Mouse (Mus musculus) limb, embryonic 13.5 days (tissue): ENCODE results near the gene Lrp1. TPM values are rescaled to one million over a fixed set of nuclear protein-coding genes. Genes with fewer than 3 reads are reported as not detected.

Experiments used
- ATAC-seq: fragments of 200-750 bp; cut with Nextera tagmentation; 2 replicates; pipeline ENCODE4 v1.8.0; 2017; ENCODE audit warnings: low read depth, moderate number of reproducible peaks, moderate TSS enrichment; ENCODE audit not compliant: low FRiP score
- H3K27ac ChIP-seq: fragments of 300-500 bp; sonication (generic); 2 replicates; pipeline ENCODE4 v1.5.1; 2015; ENCODE audit warnings: inconsistent platforms, mild to moderate bottlenecking, moderate library complexity
- H3K27me3 ChIP-seq: fragments of 300-500 bp; sonication (generic); 2 replicates; pipeline ENCODE4 v1.6.1; 2015; ENCODE audit warnings: mild to moderate bottlenecking, inconsistent platforms
- H3K36me3 ChIP-seq: fragments of 300-500 bp; sonication (generic); 2 replicates; pipeline ENCODE4 v1.6.1; 2015; ENCODE audit warnings: inconsistent platforms, mild to moderate bottlenecking, moderate library complexity
- H3K4me1 ChIP-seq: fragments of 300-500 bp; sonication (generic); 2 replicates; pipeline ENCODE4 v1.6.1; 2015; ENCODE audit warnings: inconsistent platforms
- H3K4me2 ChIP-seq: fragments of 300-500 bp; sonication (generic); replicated peaks from 2 replicates; pipeline ENCODE4 v1.6.1; 2015; ENCODE audit warnings: inconsistent platforms, mild to moderate bottlenecking, moderate library complexity
- H3K4me3 ChIP-seq: fragments of 300-500 bp; sonication (generic); 2 replicates; pipeline ENCODE4 v1.5.1; 2015; ENCODE audit warnings: moderate library complexity, mild to moderate bottlenecking, inconsistent platforms
- H3K9ac ChIP-seq: fragments of 300-500 bp; sonication (generic); 2 replicates; pipeline ENCODE4 v1.6.1; 2015; ENCODE audit warnings: mild to moderate bottlenecking, inconsistent platforms
- H3K9me3 ChIP-seq: fragments of 300-500 bp; sonication (generic); 2 replicates; pipeline ENCODE4 v1.6.1; 2016; ENCODE audit warnings: inconsistent platforms
- WGBS: fragments of 180-500 bp; shearing (Covaris S2); methylation state at CpG from one replicate; pipeline ENCODE4 v1.1.7; 2015; 5-methylcytosine and 5-hydroxymethylcytosine counted together
- polyA plus RNA-seq: library from polyadenylated mRNA; unstranded; fragments of >200 nt; fragmentation: Nextera tagmentation; extraction: Ambion mirVana; gene quantifications from 2 replicates; pipeline ENCODE4 v1.2.1, GENCODE M21; 2015

Gene Lrp1
- polyA plus RNA-seq, 1 experiment from 2014 or later: 127 TPM

- ATAC-seq: no peak
- peaks cover 96% of the 10 kb centered on the region for H3K36me3 ChIP-seq
- H3K4me1 ChIP-seq: peaks cover 49% of the 10 kb centered on the region
- H3K27me3 ChIP-seq: no peaks in the 10 kb centered on the region
- H3K4me2 ChIP-seq: no peak overlapping the region
- H3K9ac ChIP-seq: no peak overlapping the region
- no peak overlapping the region for H3K27ac ChIP-seq
- 95% methylated on average over 7 of the region's 7 CpGs for WGBS
- H3K4me3 ChIP-seq: no peak overlapping the region
- H3K9me3 ChIP-seq: no peaks in the 10 kb centered on the region
Observed at GRCm38 (mm10) chr10:127607059-127607458, 13.9 kb downstream of the Lrp1 start.

DNA sequence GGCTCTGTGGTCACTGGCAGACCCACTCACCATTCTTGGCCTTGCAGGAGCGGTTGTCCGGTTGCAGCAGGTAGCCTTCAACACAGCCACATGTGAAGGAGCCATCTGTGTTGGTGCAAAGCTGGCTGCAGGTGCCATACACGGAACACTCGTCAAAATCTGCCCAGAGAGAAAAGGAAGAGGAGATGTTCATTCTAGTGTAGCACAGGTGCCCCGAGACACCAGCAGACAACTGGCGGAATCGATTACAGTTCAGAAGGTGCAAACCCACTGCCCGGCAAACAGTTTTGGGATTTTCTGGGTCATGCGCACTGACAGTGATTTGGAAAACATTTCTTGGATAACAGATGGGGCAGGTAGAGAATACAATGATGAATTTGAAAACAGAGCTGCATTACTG, 15.2 kb downstream of the Lrp1 start:
- Histone ChIP-seq H3K27me3 (no peaks in the 10 kb centered on the region), H3K9me3 (no peaks in the 10 kb centered on the region), H3K36me3 (peaks cover 97% of the 10 kb centered on the region), H3K9ac (no peak overlapping the region), H3K4me3 (no peak overlapping the region), H3K27ac (no peak overlapping the region), H3K4me2 (no peak overlapping the region), H3K4me1 (peaks cover 53% of the 10 kb centered on the region)
- ATAC-seq: no peak
- 91% methylated on average over 9 of the region's 9 CpGs for WGBS

DNA sequence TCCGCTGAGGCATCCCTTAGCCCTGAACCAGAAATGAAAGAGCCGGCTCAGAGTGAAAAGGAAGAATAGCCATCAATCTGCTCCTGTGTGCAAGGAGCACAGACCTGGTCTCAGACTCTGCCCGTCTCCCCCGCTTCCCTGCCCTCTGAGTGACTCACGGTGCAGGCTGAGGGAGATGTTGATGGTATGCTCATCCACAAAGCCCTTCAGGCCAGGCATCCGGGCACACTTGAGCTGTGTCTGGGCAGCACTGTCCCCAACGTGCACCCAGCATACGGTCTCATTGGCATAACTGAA, 15.7 kb downstream of the Lrp1 start:
- WGBS: 80% methylated on average over 8 of the region's 8 CpGs
- Histone ChIP-seq H3K9ac (no peak overlapping the region), H3K36me3 (peaks cover 97% of the 10 kb centered on the region), H3K9me3 (no peaks in the 10 kb centered on the region), H3K27ac (no peak overlapping the region), H3K27me3 (no peaks in the 10 kb centered on the region), H3K4me3 (no peak overlapping the region), H3K4me2 (no peak overlapping the region), H3K4me1 (peaks cover 58% of the 10 kb centered on the region)
- no peak for ATAC-seq

DNA sequence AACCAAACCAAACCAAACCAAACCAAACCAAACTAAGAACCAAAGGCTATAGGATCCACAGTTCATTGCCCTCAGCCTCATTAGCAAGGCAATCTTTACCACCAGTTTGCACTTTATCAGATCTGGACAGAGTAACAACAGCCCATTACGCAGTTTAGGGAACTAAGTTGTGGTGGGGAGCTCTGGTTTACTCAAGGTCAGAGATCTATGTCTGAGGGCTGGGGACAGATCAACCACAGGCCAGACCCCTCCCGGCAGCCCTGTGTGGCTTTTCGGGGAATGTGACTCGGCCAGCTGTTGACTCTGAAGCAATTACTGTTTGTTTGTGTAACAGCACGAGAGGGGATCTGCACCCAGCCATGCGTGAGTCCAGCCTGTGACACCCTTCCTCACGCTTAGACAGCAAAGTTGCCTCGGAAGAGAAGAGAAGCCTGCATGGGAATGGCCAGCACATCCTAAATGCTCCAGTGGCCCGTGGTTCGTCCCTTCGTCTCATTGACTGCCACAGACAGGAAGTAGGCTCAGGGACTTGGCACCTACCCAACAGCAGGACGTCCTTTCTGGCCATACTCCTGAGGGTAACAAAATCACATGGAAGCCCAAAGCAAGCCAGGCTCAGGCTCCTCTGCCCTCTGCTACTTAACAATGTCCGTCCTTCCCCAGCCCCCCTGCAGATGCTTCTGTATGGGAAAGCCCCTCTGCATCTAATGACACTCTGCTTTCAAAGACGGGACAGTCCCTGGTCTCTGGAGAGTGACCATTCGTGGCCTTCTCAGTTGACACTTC, 16.3 kb downstream of the Lrp1 start:
- Histone ChIP-seq H3K27me3 (no peaks in the 10 kb centered on the region), H3K9me3 (no peaks in the 10 kb centered on the region), H3K4me2 (no peak overlapping the region), H3K4me3 (no peak overlapping the region), H3K4me1 (peaks cover 58% of the 10 kb centered on the region), H3K9ac (no peak overlapping the region), H3K36me3 (peaks cover 96% of the 10 kb centered on the region), H3K27ac (peak overlapping the region; percentile 23; the same call in 1 of the 2 replicates)
- no peak for ATAC-seq
- WGBS: 34% methylated on average over 15 of the region's 15 CpGs

DNA sequence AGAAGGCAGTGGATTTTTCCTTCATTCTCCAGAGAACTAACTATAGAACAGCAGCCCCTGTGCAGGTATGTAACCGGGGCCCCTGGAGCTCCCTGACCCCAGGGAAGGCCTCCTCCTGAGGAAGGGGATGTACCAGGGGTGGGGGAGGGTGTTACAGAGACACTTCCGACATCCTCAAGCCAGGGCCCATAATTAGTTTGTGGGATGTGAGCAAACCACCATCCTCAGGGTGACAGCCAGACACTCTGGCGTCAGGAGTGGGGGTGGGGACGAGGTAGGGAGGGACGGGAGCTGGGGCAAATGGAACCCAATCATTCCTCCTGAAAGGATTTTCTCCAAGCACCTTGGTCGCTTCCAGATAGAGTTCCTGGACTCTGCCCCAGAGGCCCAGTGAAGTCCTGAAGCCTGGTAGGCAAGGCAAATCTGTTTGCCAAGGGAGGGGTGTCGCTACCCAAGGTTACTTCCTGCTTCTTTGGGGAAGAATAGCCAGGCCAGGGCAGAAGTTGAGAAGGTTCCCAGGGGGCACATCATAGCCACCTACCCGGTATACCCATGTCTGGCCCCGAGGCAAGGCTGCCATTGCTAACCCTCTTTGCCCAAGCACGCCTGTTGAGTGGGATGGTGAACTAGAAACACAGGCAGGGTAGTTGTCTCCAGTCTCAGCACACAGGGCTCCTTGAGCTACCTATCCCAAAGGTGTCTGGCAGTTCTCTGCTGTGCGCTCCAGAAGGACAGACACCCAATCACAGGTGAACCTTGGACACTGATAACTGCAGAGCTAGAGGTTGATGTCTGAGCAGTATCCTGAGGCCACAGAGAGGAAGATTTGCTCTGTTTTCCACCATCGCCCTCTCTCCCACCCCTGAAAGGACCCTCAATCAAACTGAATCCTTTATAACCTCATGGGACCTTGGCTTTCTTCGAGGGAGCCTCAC, 17.2 kb downstream of the Lrp1 start:
- no peak for ATAC-seq
- H3K27me3 ChIP-seq: no peaks in the 10 kb centered on the region
- 45% methylated on average over 13 of the region's 13 CpGs for WGBS
- H3K36me3 ChIP-seq: peaks cover 97% of the 10 kb centered on the region
- H3K4me1 ChIP-seq: peaks cover 56% of the 10 kb centered on the region
- H3K9me3 ChIP-seq: no peaks in the 10 kb centered on the region
- no peak overlapping the region for H3K4me2 ChIP-seq
- H3K4me3 ChIP-seq: no peak overlapping the region
- H3K27ac ChIP-seq: peak overlapping the region; percentile 63; the same call in 1 of the 2 replicates
- no peak overlapping the region for H3K9ac ChIP-seq

GRCm38 (mm10) chr10:127602194-127602593, 18.8 kb downstream of the Lrp1 start:
- Histone ChIP-seq H3K36me3 (peaks cover 92% of the 10 kb centered on the region), H3K27me3 (no peaks in the 10 kb centered on the region), H3K4me2 (no peak overlapping the region), H3K9me3 (no peaks in the 10 kb centered on the region), H3K4me3 (no peak overlapping the region), H3K27ac (no peak overlapping the region), H3K9ac (no peak overlapping the region), H3K4me1 (peaks cover 67% of the 10 kb centered on the region)
- WGBS: 92% methylated on average over 6 of the region's 6 CpGs
- ATAC-seq: no peak

- H3K36me3 ChIP-seq: peaks cover 77% of the 10 kb centered on the region
- peaks cover 73% of the 10 kb centered on the region for H3K4me1 ChIP-seq
- peak overlapping the region; percentile 62 for H3K27ac ChIP-seq
- no peaks in the 10 kb centered on the region for H3K27me3 ChIP-seq
- WGBS: 63% methylated on average over 17 of the region's 17 CpGs
- H3K4me2 ChIP-seq: 0 out of 2 replicates have a peak overlapping the region, but pooled peaks have one; percentile 7
- H3K9me3 ChIP-seq: no peaks in the 10 kb centered on the region
- H3K9ac ChIP-seq: no peak overlapping the region
- H3K4me3 ChIP-seq: no peak overlapping the region
- ATAC-seq: no peak
Observed at GRCm38 (mm10) chr10:127599779-127600541, 21.0 kb downstream of the Lrp1 start.

GRCm38 (mm10) chr10:127599252-127599651, 21.7 kb downstream of the Lrp1 start:
- no peak overlapping the region for H3K9ac ChIP-seq
- no peak overlapping the region for H3K4me2 ChIP-seq
- peaks cover 77% of the 10 kb centered on the region for H3K36me3 ChIP-seq
- H3K4me1 ChIP-seq: peaks cover 66% of the 10 kb centered on the region
- H3K27me3 ChIP-seq: no peaks in the 10 kb centered on the region
- 87% methylated on average over 11 of the region's 11 CpGs for WGBS
- ATAC-seq: no peak
- H3K27ac ChIP-seq: peak overlapping the region; percentile 39; the same call in 1 of the 2 replicates
- no peaks in the 10 kb centered on the region for H3K9me3 ChIP-seq
- H3K4me3 ChIP-seq: no peak overlapping the region

GRCm38 (mm10) chr10:127598607-127599006, 22.3 kb downstream of the Lrp1 start:
- Histone ChIP-seq H3K4me1 (peaks cover 60% of the 10 kb centered on the region), H3K27ac (peak overlapping the region; percentile 81; the same call in 1 of the 2 replicates), H3K9ac (no peak overlapping the region), H3K36me3 (peaks cover 77% of the 10 kb centered on the region), H3K4me3 (no peak overlapping the region), H3K27me3 (no peaks in the 10 kb centered on the region), H3K4me2 (no peak overlapping the region), H3K9me3 (no peaks in the 10 kb centered on the region)
- WGBS: 57% methylated on average over 8 of the region's 8 CpGs
- no peak for ATAC-seq

DNA sequence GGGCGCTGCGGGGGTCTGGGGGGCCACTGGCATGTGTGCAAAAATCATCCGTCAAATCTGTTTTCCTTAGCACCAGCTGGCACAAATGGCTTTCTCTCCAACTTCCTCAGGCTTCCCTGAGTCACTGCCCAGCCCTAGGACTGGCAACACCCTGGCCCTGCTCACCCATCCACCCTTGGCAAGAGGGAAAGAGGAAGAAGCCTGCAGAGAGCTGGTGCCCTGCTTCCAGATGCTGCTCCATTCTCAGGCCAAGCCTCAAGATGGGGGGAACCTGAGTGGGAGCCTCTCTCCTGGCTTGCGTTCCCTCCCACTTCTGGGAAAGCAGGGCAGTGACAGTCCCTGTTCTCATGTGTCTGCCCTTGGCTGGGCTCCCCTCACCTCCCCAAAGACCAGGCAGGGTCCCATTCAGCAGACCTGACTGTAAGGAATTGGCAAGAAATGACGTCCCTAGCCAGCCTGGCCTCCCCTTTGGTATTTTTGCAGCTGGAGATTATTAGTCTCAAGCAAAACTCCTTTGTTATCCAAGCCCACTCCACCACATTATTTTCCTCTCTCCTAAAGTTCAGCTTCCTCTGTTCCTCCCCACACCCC, 23.5 kb downstream of the Lrp1 start:
- H3K4me1 ChIP-seq: peaks cover 50% of the 10 kb centered on the region
- H3K4me3 ChIP-seq: no peak overlapping the region
- peaks cover 77% of the 10 kb centered on the region for H3K36me3 ChIP-seq
- ATAC-seq: peak; percentile 12; the same call in 1 of the 2 replicates
- H3K4me2 ChIP-seq: no peak overlapping the region
- no peak overlapping the region for H3K9ac ChIP-seq
- 72% methylated on average over 5 of the region's 5 CpGs for WGBS
- H3K27me3 ChIP-seq: no peaks in the 10 kb centered on the region
- peak overlapping the region; percentile 81 for H3K27ac ChIP-seq
- no peaks in the 10 kb centered on the region for H3K9me3 ChIP-seq

GRCm38 (mm10) chr10:127596321-127596941, 24.5 kb downstream of the Lrp1 start:
- no peak overlapping the region for H3K9ac ChIP-seq
- no peak for ATAC-seq
- H3K9me3 ChIP-seq: no peaks in the 10 kb centered on the region
- H3K4me2 ChIP-seq: no peak overlapping the region
- H3K36me3 ChIP-seq: peaks cover 77% of the 10 kb centered on the region
- peak overlapping the region; percentile 81; the same call in 1 of the 2 replicates for H3K27ac ChIP-seq
- no peaks in the 10 kb centered on the region for H3K27me3 ChIP-seq
- peaks cover 50% of the 10 kb centered on the region for H3K4me1 ChIP-seq
- WGBS: 37% methylated on average over 7 of the region's 7 CpGs
- H3K4me3 ChIP-seq: no peak overlapping the region
